Mouse (Mus musculus) C2C12 (cell line): ENCODE measurements at regions not wholly inside any gene's neighbourhood (a gene's known extent, or its start where the extent isn't known, plus 50 kb on each side); places are given as distances from the start of the nearest gene placed in this dataset.

Experiments
- CEBPB ChIP-seq: IDR thresholded peaks from one replicate; pipeline ENCODE4 v1.6.1; 2011; ENCODE audit warnings: low read depth, mild to moderate bottlenecking, control low read depth, moderate library complexity
- CTCF ChIP-seq: IDR thresholded peaks from one replicate; pipeline ENCODE4 v1.5.1; 2011; ENCODE audit not compliant: control insufficient read depth, insufficient read depth, insufficient read length
- FOSL1 ChIP-seq: IDR thresholded peaks from one replicate; pipeline ENCODE4 v1.8.0; 2011; ENCODE audit warnings: mild to moderate bottlenecking, low read length; ENCODE audit not compliant: poor library complexity, insufficient read depth, severe bottlenecking
- MAX ChIP-seq: IDR thresholded peaks from one replicate; pipeline ENCODE4 v1.6.1; 2011; ENCODE audit warnings: mild to moderate bottlenecking, control low read depth
- MYOD1 ChIP-seq: IDR thresholded peaks from one replicate; pipeline ENCODE4 v1.6.1; 2011; ENCODE audit warnings: low read depth; ENCODE audit not compliant: control insufficient read depth, insufficient read length
- MYOG ChIP-seq: IDR thresholded peaks from one replicate; pipeline ENCODE4 v1.6.1; 2011; ENCODE audit not compliant: control insufficient read depth, insufficient read length; ENCODE audit errors: extremely low read depth
- USF1 ChIP-seq: IDR thresholded peaks from one replicate; pipeline ENCODE4 v1.6.1; 2011; ENCODE audit warnings: low read depth, mild to moderate bottlenecking, control low read depth, moderate library complexity

DNA sequence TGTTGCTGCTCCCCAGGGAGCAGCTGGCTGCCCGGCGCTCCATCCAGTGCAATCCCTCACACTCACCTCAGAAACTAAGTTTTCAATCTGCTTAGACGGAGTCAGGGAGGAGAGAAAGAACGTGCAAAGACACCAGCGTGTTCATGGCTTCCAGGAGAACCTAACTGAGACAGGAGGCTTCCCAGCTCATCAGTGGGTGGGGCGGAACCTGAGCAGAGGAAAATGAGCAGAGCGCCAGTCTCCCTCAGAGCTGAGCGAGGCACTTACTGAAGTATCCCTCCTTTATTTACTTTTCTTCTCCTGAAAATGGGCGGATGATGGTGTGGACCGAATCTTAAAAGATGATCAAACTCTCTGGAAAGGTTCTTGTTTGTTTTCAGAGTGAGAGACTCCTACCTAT is 94.3 kb upstream of the 1700024P04Rik start:
- TF ChIP-seq CTCF: no peak
- no peak for TF ChIP-seq USF1
- no peak for TF ChIP-seq MYOG
- no peak for TF ChIP-seq FOSL1
- no peak for TF ChIP-seq MAX
- TF ChIP-seq MYOD1: no peak
- no peak for TF ChIP-seq CEBPB
